Mouse (Mus musculus) E14TG2a.4 (cell line): ENCODE measurements around the gene Mgmt.

Source experiments
- CTCF ChIP-seq: conservative IDR thresholded peaks from 2 replicates; pipeline ENCODE4 v1.5.1; 2014; ENCODE audit warnings: low read length
- NANOG ChIP-seq: IDR thresholded peaks from 2 replicates; pipeline ENCODE4 v1.6.1; 2014; ENCODE audit warnings: borderline replicate concordance, low read length, mixed read lengths

DNA sequence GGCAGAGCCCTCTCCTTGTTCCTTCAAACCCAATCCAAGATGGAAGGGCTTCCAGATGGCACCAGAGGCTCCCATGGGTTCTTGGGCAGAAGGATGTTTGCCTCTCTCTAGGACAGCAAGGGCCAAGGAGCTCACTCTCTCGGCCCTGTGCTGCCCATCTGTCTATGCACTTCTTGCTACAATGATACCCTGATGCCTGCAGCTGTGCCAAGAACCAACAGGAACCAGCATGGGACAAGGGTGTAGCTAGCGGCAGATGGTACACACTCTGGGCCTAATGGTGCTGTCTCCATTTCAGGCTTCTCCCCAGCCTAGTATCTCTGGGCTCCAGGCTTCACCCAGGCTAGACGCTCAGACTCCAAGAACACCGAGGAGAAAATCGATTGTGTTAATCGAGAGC is 6.3 kb upstream of the Mgmt start:
- TF ChIP-seq CTCF (no peak), NANOG (no peak)
